Mouse (Mus musculus) erythroblast, embryonic 14.5 days (primary cell): ENCODE measurements around the gene Tead1. TPM values are rescaled to one million over a fixed set of nuclear protein-coding genes. Genes with fewer than 3 reads are reported as not detected.

ENCODE experiments used
- H3K27me3 ChIP-seq: 2 replicates; pipeline ENCODE4 v1.6.1; 2012; ENCODE audit warnings: inconsistent platforms; ENCODE audit not compliant: control insufficient read depth
- H3K36me3 ChIP-seq: 2 replicates; pipeline ENCODE4 v1.6.1; 2012; ENCODE audit warnings: mild to moderate bottlenecking, inconsistent platforms; ENCODE audit not compliant: control insufficient read depth
- H3K4me1 ChIP-seq: 2 replicates; pipeline ENCODE4 v1.6.1; 2012; ENCODE audit warnings: inconsistent platforms; ENCODE audit not compliant: control insufficient read depth
- H3K4me3 ChIP-seq: replicated peaks from 2 replicates; pipeline ENCODE3; 2012; ENCODE audit warnings: moderate library complexity, mild to moderate bottlenecking, inconsistent platforms
- H3K9me3 ChIP-seq: 2 replicates; pipeline ENCODE4 v1.6.1; 2012; ENCODE audit warnings: low read length, inconsistent platforms, mixed read lengths; ENCODE audit not compliant: control insufficient read depth
- GATA1 ChIP-seq: IDR thresholded peaks from 2 replicates; pipeline ENCODE4 v1.6.1; 2012; ENCODE audit warnings: low read length, inconsistent platforms, mixed read lengths
- TAL1 ChIP-seq: IDR thresholded peaks from 3 replicates; pipeline ENCODE4 v1.6.1; 2012; ENCODE audit warnings: low read length, inconsistent platforms, mixed read lengths
- polyA plus RNA-seq: library from polyadenylated mRNA; stranded (reverse); fragments of >175 nt; gene quantifications from 2 replicates; pipeline ENCODE4 v1.2.3, GENCODE M21; 2012

The Tead1 gene
- polyA plus RNA-seq, 1 experiment, result not detected

DNA sequence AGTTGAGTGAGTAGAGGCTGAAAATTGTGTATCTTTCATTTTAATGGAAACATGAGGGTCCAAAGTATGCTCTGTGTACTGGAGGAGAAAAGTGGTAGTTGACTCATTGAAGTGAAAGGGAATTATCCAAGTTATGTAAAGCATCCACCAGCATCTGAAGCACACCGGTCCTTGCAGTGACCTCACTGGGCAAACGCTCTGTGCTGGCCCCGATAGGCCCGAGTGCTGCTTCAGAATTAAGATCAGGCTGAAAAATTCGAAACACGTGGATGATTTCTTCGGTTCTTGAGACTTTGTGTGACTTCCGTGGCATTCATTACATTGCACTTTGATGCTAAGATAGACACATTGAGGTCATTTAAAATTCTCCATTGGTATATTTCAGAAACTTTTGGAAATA is 185.1 kb downstream of the Tead1 start:
- H3K9me3 ChIP-seq, result no peaks in the 10 kb centered on the region
- no peak for TF ChIP-seq TAL1
- H3K4me1 ChIP-seq, result no peaks in the 10 kb centered on the region
- no peaks in the 10 kb centered on the region; the same call in 1 of the 2 replicates for H3K36me3 ChIP-seq
- H3K27me3 ChIP-seq, result no peaks in the 10 kb centered on the region
- no peak overlapping the region for H3K4me3 ChIP-seq

DNA sequence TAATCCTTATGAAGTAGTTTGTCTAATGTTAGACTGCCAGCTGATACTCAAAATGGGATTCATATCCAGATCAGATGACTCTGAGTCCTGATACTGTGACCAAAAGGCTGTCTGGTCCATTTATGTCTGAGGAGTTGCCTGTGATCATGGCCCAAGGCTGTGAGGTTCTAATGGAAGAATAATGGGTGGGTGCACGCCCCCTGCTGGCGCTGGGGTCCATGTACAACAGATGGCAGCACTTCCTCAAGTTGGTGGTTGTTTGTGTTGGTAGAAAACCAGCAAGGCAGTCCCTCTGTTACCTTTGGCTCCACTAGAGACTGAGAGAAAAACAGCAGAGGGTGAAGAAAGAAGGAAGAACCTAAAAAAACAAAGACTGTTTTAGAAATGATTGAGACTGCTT is 186.6 kb downstream of the Tead1 start:
- no peak for TF ChIP-seq TAL1
- no peak for TF ChIP-seq GATA1
- Histone ChIP-seq H3K4me3 (no peak overlapping the region), H3K9me3 (no peaks in the 10 kb centered on the region), H3K27me3 (no peaks in the 10 kb centered on the region), H3K36me3 (no peaks in the 10 kb centered on the region; the same call in 1 of the 2 replicates), H3K4me1 (no peaks in the 10 kb centered on the region)

GRCm38 (mm10) chr7:112868551-112869465 is 189.7 kb downstream of the Tead1 start:
- Histone ChIP-seq H3K4me1 (no peaks in the 10 kb centered on the region), H3K9me3 (no peaks in the 10 kb centered on the region), H3K27me3 (no peaks in the 10 kb centered on the region), H3K4me3 (no peak overlapping the region), H3K36me3 (no peaks in the 10 kb centered on the region)
- TF ChIP-seq GATA1 (no peak), TAL1 (no peak)

DNA sequence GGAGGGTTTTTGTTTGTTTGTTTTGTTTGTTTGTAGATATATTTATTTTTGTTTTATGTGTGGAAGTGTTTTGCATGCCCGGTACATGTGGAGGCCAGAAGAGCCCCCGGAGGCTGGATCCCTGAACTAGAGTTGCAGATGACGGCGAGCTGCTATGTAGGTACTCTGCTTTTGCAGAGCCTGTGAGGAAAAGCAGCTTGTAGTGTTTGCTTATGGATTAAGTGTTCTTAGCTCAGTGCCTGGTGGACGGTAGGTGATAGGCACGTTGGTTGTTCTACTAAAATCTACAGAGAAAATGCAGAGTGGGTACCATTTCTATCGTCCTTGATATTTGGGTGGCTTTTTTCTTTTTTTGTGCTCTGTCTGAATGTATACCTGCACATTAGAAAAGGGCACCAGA is 192.6 kb downstream of the Tead1 start:
- no peak overlapping the region for H3K4me3 ChIP-seq
- H3K9me3 ChIP-seq, result no peaks in the 10 kb centered on the region
- no peak for TF ChIP-seq TAL1
- TF ChIP-seq GATA1, result no peak
- H3K4me1 ChIP-seq, result no peaks in the 10 kb centered on the region
- H3K27me3 ChIP-seq, result no peaks in the 10 kb centered on the region
- H3K36me3 ChIP-seq, result no peaks in the 10 kb centered on the region; the same call in 1 of the 2 replicates

DNA sequence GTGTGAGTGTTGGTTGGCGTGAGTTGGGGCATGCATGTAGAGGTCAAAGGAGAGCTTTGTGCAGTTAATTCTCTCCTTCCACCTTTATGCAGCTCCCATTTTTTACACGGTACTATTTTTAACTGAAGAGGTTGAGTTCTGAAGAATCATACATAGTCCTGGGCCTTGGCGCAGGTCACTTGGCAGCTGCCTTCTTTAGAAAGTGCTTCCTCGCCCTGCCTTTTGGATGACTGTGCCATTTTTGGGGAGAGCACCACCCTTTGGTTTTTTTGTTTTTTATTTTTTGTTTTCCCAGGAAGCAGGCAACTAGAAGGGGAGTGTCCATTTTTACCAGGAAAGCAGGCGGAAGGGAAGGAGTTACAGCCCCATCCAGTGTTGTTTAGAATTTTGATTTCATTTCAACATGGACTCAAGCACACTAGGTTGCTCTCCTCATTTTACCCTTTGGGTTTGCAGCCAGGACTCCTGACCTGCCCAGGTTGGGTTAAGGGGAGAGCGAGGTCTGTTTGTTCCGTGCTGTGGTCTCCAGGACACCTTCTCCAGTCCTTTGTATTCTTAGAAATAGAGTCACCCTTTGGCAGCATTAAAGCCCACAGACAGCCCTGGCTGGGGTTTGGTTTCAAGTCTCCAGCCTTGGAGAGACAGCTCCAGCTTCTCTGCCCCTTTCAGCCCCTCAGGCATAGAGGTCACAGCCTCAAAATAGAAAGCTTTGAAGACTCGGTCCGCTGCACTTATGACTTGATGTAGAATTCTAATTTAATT is 193.5 kb downstream of the Tead1 start:
- Histone ChIP-seq H3K4me3 (no peak overlapping the region), H3K4me1 (no peaks in the 10 kb centered on the region), H3K36me3 (no peaks in the 10 kb centered on the region; the same call in 1 of the 2 replicates), H3K27me3 (no peaks in the 10 kb centered on the region), H3K9me3 (no peaks in the 10 kb centered on the region)
- TF ChIP-seq GATA1 (no peak), TAL1 (no peak)

DNA sequence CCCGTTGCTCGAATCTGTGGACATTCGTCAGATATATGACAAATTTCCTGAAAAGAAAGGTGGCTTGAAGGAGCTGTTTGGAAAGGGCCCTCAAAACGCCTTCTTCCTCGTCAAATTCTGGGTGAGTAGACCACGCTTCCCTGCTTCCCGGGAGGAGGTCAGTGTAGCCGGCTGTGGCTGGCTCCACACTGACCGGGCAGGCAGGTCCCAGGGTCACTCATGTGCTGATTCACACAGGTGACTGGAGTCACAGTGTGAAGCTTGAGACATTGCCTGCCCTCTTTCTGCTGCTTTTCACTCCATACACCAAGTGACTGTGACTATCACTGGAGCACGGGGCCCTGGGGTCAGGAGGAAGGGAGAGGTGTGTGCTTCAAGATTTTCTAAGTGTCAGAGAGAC is 197.0 kb downstream of the Tead1 start:
- Histone ChIP-seq H3K4me1 (no peaks in the 10 kb centered on the region), H3K36me3 (no peaks in the 10 kb centered on the region; the same call in 1 of the 2 replicates), H3K9me3 (no peaks in the 10 kb centered on the region), H3K27me3 (no peaks in the 10 kb centered on the region), H3K4me3 (no peak overlapping the region)
- TF ChIP-seq TAL1, result no peak
- TF ChIP-seq GATA1, result no peak

- Histone ChIP-seq H3K27me3 (no peaks in the 10 kb centered on the region), H3K4me1 (no peaks in the 10 kb centered on the region), H3K9me3 (no peaks in the 10 kb centered on the region), H3K4me3 (no peak overlapping the region), H3K36me3 (no peaks in the 10 kb centered on the region)
- TF ChIP-seq TAL1 (no peak), GATA1 (no peak)
These were observed 204.7 kb downstream of the Tead1 start for GRCm38 (mm10) chr7:112883791-112884274.

- H3K27me3 ChIP-seq, result no peaks in the 10 kb centered on the region
- H3K36me3 ChIP-seq, result no peaks in the 10 kb centered on the region
- H3K4me1 ChIP-seq, result no peaks in the 10 kb centered on the region
- TF ChIP-seq TAL1, result no peak
- no peak for TF ChIP-seq GATA1
- H3K4me3 ChIP-seq, result no peak overlapping the region
- no peaks in the 10 kb centered on the region for H3K9me3 ChIP-seq
These were observed 206.4 kb downstream of the Tead1 start for GRCm38 (mm10) chr7:112885546-112885945.

DNA sequence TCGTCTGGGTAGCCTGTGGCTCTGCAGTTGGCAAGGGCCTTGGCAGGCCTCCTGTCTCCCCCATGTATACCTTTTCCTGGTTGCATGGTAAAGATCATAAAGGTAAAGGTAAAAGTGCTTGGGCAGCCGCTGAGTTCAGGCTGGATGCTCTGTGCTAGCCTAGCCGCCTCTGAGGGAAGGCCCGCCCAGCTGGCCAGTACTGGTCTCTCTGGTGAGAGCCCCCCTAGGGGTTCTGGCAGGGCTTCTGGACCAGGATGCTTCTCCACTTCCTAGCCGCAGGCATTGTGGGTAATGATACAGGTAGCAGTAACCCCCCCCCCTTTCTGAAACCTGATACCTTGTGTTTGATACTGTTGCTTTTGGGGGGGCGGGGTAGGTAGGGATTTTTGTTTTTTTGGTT is 212.8 kb downstream of the Tead1 start:
- Histone ChIP-seq H3K36me3 (no peaks in the 10 kb centered on the region; the same call in 1 of the 2 replicates), H3K4me1 (no peaks in the 10 kb centered on the region), H3K27me3 (no peaks in the 10 kb centered on the region), H3K9me3 (no peaks in the 10 kb centered on the region), H3K4me3 (no peak overlapping the region)
- TF ChIP-seq GATA1 (no peak), TAL1 (no peak)
